8 mouse cellular contexts compared by ENCODE assay signal in the genomic region with DNA sequence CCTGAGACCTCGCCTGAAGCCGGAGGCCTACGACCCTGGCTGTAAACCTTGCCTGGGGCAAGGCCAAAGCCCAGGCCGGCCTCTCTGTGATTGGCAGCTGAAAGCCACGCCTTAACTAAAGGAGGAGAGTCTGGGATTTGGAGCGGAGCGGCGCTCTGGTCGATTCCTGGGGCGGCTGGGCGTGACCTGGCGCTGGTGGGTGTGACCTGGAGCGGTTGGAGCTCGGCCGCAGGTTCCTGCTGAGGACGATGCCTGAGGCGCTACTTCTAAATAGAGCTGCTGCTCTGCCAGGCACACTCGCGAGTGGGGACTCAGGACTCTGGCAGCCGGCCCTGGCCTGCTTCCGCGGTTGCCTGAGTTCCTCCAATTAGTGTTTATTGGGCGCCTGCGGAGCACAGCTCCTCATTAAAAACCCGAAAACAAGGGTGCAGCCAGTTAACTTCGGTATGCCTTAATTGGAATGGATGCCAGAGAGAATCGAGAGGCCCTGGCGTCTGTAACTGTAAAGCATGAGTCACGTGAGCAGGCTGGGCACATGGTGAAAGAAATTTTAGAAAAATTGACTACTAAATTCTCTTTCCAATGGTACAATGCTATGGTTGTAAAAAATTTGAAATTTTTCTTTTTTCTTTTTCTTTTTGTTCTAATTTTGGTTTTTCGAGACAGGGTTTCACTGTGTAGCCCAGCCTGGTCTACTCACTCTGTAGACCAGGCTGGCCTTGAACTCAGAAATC. TPM values are rescaled to one million over a fixed set of nuclear protein-coding genes. Genes with fewer than 3 reads are reported as not detected.
DNase-seq lines count a peak whose midpoint lies in the region; ATAC-seq lines count a peak whose summit lies in the region.

No protein-coding gene starts in this region.

- peak overlapping the region; percentile 64 for H3K4me2 ChIP-seq in hindbrain, embryonic 16.5 days (ENCODE audit: low read length)

- no peaks in the 10 kb centered on the region for H3K27me3 ChIP-seq in hindbrain, embryonic 16.5 days (replicated peaks; ENCODE audit: control insufficient read depth, insufficient read depth, low read length)

- peak; percentile 97 for DNase-seq in WW6 (ENCODE audit: low read depth, low spot score)
- peak; percentile 73 to 76 for DNase-seq in cerebellum, postnatal 36 days
- DNase-seq in gastrocnemius, adult 18-20 months (ENCODE audit: low spot score), result peak; percentile 88
- peak; percentile 75 for DNase-seq in left cerebral cortex, adult 11 months (ENCODE audit: low spot score)
- peak; percentile 91 for DNase-seq in lung, postnatal 36 days
- peak; percentile 93 for DNase-seq in retina, embryonic 14.5 days (ENCODE audit: low spot score)
- DNase-seq in thymus, postnatal 36 days, result peak; percentile 63 to 75

- H3K4me3 ChIP-seq in hindbrain, embryonic 16.5 days (ENCODE audit: low read length), result peak overlapping the region; percentile 97

- no peaks in the 10 kb centered on the region for H3K9me3 ChIP-seq in hindbrain, embryonic 16.5 days (ENCODE audit: control insufficient read depth, low read length)

- peak overlapping the region; percentile 97 for H3K27ac ChIP-seq in hindbrain, embryonic 16.5 days (ENCODE audit: low read depth, low read length)

- WGBS in hindbrain, embryonic 16.5 days, result 4% methylated on average over 30 of the region's 30 CpGs

- H3K4me1 ChIP-seq in hindbrain, embryonic 16.5 days (ENCODE audit: control insufficient read depth, insufficient read depth, low read depth, low read length), result peaks cover 25% of the 10 kb centered on the region

- peak; percentile 31 for ATAC-seq in hindbrain, embryonic 16.5 days

- peaks cover 9% of the 10 kb centered on the region for H3K36me3 ChIP-seq in hindbrain, embryonic 16.5 days (ENCODE audit: control insufficient read depth, insufficient read depth, low read length)

- peak overlapping the region; percentile 98 for H3K9ac ChIP-seq in hindbrain, embryonic 16.5 days (ENCODE audit: low read depth, low read length)

RNA-seq across cellular contexts. Expression of a gene that starts 0.9 kb away (rescaled TPM):
- 10 to 100 TPM; 11.1 to 11.9 TPM for total RNA-seq in gastrocnemius, adult 18-20 months (2021)
- polyA plus RNA-seq in hindbrain, embryonic 16.5 days (2015; fragmentation: Nextera tagmentation; extraction: Ambion mirVana), result 71.4 and 80.5 TPM in 2 replicates

Comparison
In these comparisons a context has a peak if more than half of its experiments do, and no peak if none do; other contexts are left out.
1. Peak in every context shown above with its lines: DNase-seq, ATAC-seq, H3K4me3 ChIP-seq and H3K27ac ChIP-seq.